ENCODE assay signal across 28 mouse cellular contexts in genomic region chr3:99296186-99296585, GRCm38 (mm10). TPM values are rescaled to one million over a fixed set of nuclear protein-coding genes. Genes with fewer than 3 reads are reported as not detected.
DNase-seq lines count a peak whose midpoint lies in the region; ATAC-seq lines count a peak whose summit lies in the region.
"Had no signal": no experiment of that assay in that cellular context is flagged by ENCODE, and none has a peak within 500 bp of the region (broad histone marks: within the 10 kb centered on the region; RNA-seq: fewer than 3 reads in every experiment).

No protein-coding gene starts in this region.

- intact Hi-C loops in gastrocnemius, postnatal 14 days (cut with DNase I; ENCODE audit: low total_unique reads), result no loop called here

- ATAC-seq in midbrain, embryonic 11.5 days (ENCODE audit: low FRiP score), result no peak
- no peak for ATAC-seq in midbrain, embryonic 16.5 days
- ATAC-seq in forebrain, embryonic 16.5 days, result no peak
- ATAC-seq: activated CD4-positive, CD25-positive, alpha-beta regulatory T cell, adult 4 months; forebrain, embryonic 14.5 days; hindbrain, postnatal 0 days; inflammation-experienced regulatory T-cells, adult 6 months; intestine, embryonic 16.5 days had no signal

- no peaks in the 10 kb centered on the region for H3K9me3 ChIP-seq in midbrain, embryonic 11.5 days (ENCODE audit: control insufficient read depth, low read length)
- no peaks in the 10 kb centered on the region for H3K9me3 ChIP-seq in midbrain, embryonic 16.5 days (replicated peaks; ENCODE audit: control insufficient read depth, low read length, poor library complexity, severe bottlenecking)
- H3K9me3 ChIP-seq in forebrain, embryonic 16.5 days (ENCODE audit: control insufficient read depth, low read length), result no peaks in the 10 kb centered on the region
- H3K9me3 ChIP-seq: embryonic facial prominence, embryonic 12.5 days; embryonic facial prominence, embryonic 15.5 days; heart, embryonic 12.5 days; heart, embryonic 15.5 days; hindbrain, embryonic 10.5 days had no signal

- H3K9ac ChIP-seq in midbrain, embryonic 11.5 days (ENCODE audit: low read length), result no peak overlapping the region
- H3K9ac ChIP-seq in midbrain, embryonic 16.5 days (ENCODE audit: low read depth, low read length), result no peak overlapping the region
- H3K9ac ChIP-seq in forebrain, embryonic 16.5 days (replicated peaks; ENCODE audit: low read depth, low read length), result no peak overlapping the region
- H3K9ac ChIP-seq: embryonic facial prominence, embryonic 12.5 days; embryonic facial prominence, embryonic 15.5 days; heart, embryonic 12.5 days; heart, embryonic 15.5 days; hindbrain, embryonic 14.5 days had no signal

- H3K4me3 ChIP-seq in midbrain, embryonic 11.5 days (ENCODE audit: low read depth, low read length), result no peak overlapping the region
- no peak overlapping the region for H3K4me3 ChIP-seq in midbrain, embryonic 16.5 days (ENCODE audit: low read depth, low read length)
- no peak overlapping the region for H3K4me3 ChIP-seq in forebrain, embryonic 16.5 days (replicated peaks; ENCODE audit: low read length)
- H3K4me3 ChIP-seq: embryonic facial prominence, embryonic 12.5 days; embryonic facial prominence, embryonic 15.5 days; heart, embryonic 12.5 days; heart, embryonic 15.5 days; hindbrain, embryonic 10.5 days had no signal

- H3K27ac ChIP-seq in midbrain, embryonic 11.5 days (ENCODE audit: low read depth, low read length), result no peak overlapping the region
- H3K27ac ChIP-seq in midbrain, embryonic 16.5 days (ENCODE audit: low read length), result no peak overlapping the region
- no peak overlapping the region for H3K27ac ChIP-seq in forebrain, embryonic 16.5 days (ENCODE audit: low read length)
- H3K27ac ChIP-seq: embryonic facial prominence, embryonic 12.5 days; embryonic facial prominence, embryonic 15.5 days; heart, embryonic 15.5 days; hindbrain, embryonic 10.5 days; hindbrain, embryonic 14.5 days; hindbrain, postnatal 0 days had no signal

- no peak overlapping the region for H3K4me2 ChIP-seq in midbrain, embryonic 11.5 days
- no peak overlapping the region for H3K4me2 ChIP-seq in midbrain, embryonic 16.5 days (ENCODE audit: low read length)
- no peak overlapping the region for H3K4me2 ChIP-seq in forebrain, embryonic 16.5 days (ENCODE audit: low read length)
- H3K4me2 ChIP-seq: embryonic facial prominence, embryonic 12.5 days; embryonic facial prominence, embryonic 15.5 days; heart, embryonic 12.5 days; heart, embryonic 15.5 days; hindbrain, embryonic 14.5 days had no signal

- 91% methylated on average over 5 of the region's 5 CpGs for WGBS in midbrain, embryonic 11.5 days
- 86% methylated on average over 5 of the region's 5 CpGs for WGBS in midbrain, embryonic 16.5 days
- 84% methylated on average over 5 of the region's 5 CpGs for WGBS in forebrain, embryonic 16.5 days

- H3K36me3 ChIP-seq in midbrain, embryonic 11.5 days (ENCODE audit: control insufficient read depth, insufficient read depth, low read length), result no peaks in the 10 kb centered on the region
- no peaks in the 10 kb centered on the region for H3K36me3 ChIP-seq in midbrain, embryonic 16.5 days (ENCODE audit: control insufficient read depth, insufficient read depth, low read length)
- H3K36me3 ChIP-seq in forebrain, embryonic 16.5 days (ENCODE audit: control insufficient read depth, insufficient read depth), result no peaks in the 10 kb centered on the region
- H3K36me3 ChIP-seq: embryonic facial prominence, embryonic 12.5 days; embryonic facial prominence, embryonic 15.5 days; heart, embryonic 12.5 days; heart, embryonic 15.5 days; hindbrain, embryonic 10.5 days had no signal

- DNase-seq in gastrocnemius, adult 18-20 months (ENCODE audit: low spot score), result peak; percentile 87
- no peak for DNase-seq in gastrocnemius, postnatal 4 days (ENCODE audit: low spot score in 2 of 2)
- DNase-seq in midbrain, embryonic 11.5 days (ENCODE audit: low spot score, missing footprints), result peak; percentile 41
- DNase-seq in gastrocnemius, postnatal 14 days, result peak; percentile 56
- no peak for DNase-seq in layer of hippocampus, adult 18-20 months (ENCODE audit: low spot score in 2 of 2)
- no peak for DNase-seq in cerebellum, adult 18-20 months
- DNase-seq: adrenal gland, postnatal 10 days; adrenal gland, postnatal 36 days; cerebellum, adult 2 months; cerebellum, adult 9-11 months; cerebellum, postnatal 25 days; heart, postnatal 10 days; heart, postnatal 36 days had no signal

- no peaks in the 10 kb centered on the region for H3K4me1 ChIP-seq in midbrain, embryonic 11.5 days (ENCODE audit: control insufficient read depth, insufficient read depth, low read length)
- H3K4me1 ChIP-seq in midbrain, embryonic 16.5 days (ENCODE audit: control insufficient read depth, insufficient read depth, low read length), result no peaks in the 10 kb centered on the region
- no peaks in the 10 kb centered on the region for H3K4me1 ChIP-seq in forebrain, embryonic 16.5 days (replicated peaks; ENCODE audit: control insufficient read depth, insufficient read depth, low read length)
- H3K4me1 ChIP-seq: embryonic facial prominence, embryonic 12.5 days; heart, embryonic 12.5 days; heart, embryonic 15.5 days; hindbrain, embryonic 10.5 days had no signal

- H3K27me3 ChIP-seq in midbrain, embryonic 11.5 days (ENCODE audit: control insufficient read depth, insufficient read depth, low read length), result no peaks in the 10 kb centered on the region
- H3K27me3 ChIP-seq in midbrain, embryonic 16.5 days (ENCODE audit: control insufficient read depth, insufficient read depth, low read depth, low read length), result no peaks in the 10 kb centered on the region
- no peaks in the 10 kb centered on the region for H3K27me3 ChIP-seq in forebrain, embryonic 16.5 days (replicated peaks; ENCODE audit: control insufficient read depth, insufficient read depth, low read length)
- H3K27me3 ChIP-seq: embryonic facial prominence, embryonic 12.5 days; embryonic facial prominence, embryonic 15.5 days; heart, embryonic 15.5 days had no signal

RNA-seq across cellular contexts. Expression of gene Tbx15, which starts 56.0 kb away (rescaled TPM):
- total RNA-seq in gastrocnemius, adult 18-20 months (2021), result 100 to 1,000 TPM; 125 to 144 TPM
- total RNA-seq in gastrocnemius, postnatal 4 days (2021), result 100 to 1,000 TPM; 111 to 117 TPM
- 1.6 and 1.8 TPM in 2 replicates for polyA plus RNA-seq in midbrain, embryonic 11.5 days (2014; fragmentation: Nextera tagmentation; extraction: Ambion mirVana)
- polyA plus RNA-seq in midbrain, embryonic 16.5 days (2015; fragmentation: Nextera tagmentation; extraction: Ambion mirVana), result 0.45 and 0.68 TPM in 2 replicates
- total RNA-seq in gastrocnemius, postnatal 14 days (2021), result 100 to 1,000 TPM; 116 to 149 TPM
- total RNA-seq in layer of hippocampus, adult 18-20 months (2021), result under 1 TPM; 0.48 to 0.54 TPM
- polyA plus RNA-seq in forebrain, embryonic 16.5 days (2015; fragmentation: Nextera tagmentation; extraction: Ambion mirVana), result 0.73 and 0.79 TPM in 2 replicates
- total RNA-seq: common myeloid progenitor, adult 5-6 weeks; granulocyte monocyte progenitor cell, adult 5-6 weeks had no signal
- polyA plus RNA-seq: activated CD4-positive, CD25-positive, alpha-beta regulatory T cell, adult 4 months; inflammation-experienced regulatory T-cells, adult 6 months had no signal

Comparison
In these comparisons a context has a peak if more than half of its experiments do, and no peak if none do; other contexts are left out.
1. DNase-seq: peak in gastrocnemius, adult 18-20 months (single experiment), midbrain, embryonic 11.5 days (single experiment) and gastrocnemius, postnatal 14 days (single experiment); none in gastrocnemius, postnatal 4 days (0 of 2), layer of hippocampus, adult 18-20 months (0 of 2) and cerebellum, adult 18-20 months (0 of 2).
2. RNA of gene Tbx15, which starts 56.0 kb away (total RNA-seq): 116 to 149 TPM in gastrocnemius, postnatal 14 days, 125 to 144 TPM in gastrocnemius, adult 18-20 months and 111 to 117 TPM in gastrocnemius, postnatal 4 days; 0.48 to 0.54 TPM in layer of hippocampus, adult 18-20 months; every median in the first group is over 10 times any median in the second.